Mouse (Mus musculus): ENCODE measurements at regions not wholly inside any gene's neighbourhood (a gene's known extent, or its start where the extent isn't known, plus 50 kb on each side); places are given as distances from the start of the nearest gene placed in this dataset.

GRCm38 (mm10) chr7:40753490-40753889 lies 144.6 kb upstream of the Vstm2b start:
- DNase-seq: no peak

- peak; percentile 3 for DNase-seq
These were observed 135.6 kb upstream of the Vstm2b start for GRCm38 (mm10) chr7:40762520-40762919.

- DNase-seq: no peak
These were observed 132.0 kb upstream of the Vstm2b start for GRCm38 (mm10) chr7:40766142-40766541.

- DNase-seq: no peak
These were observed 121.9 kb upstream of the Vstm2b start for GRCm38 (mm10) chr7:40776220-40776619.

- DNase-seq: no peak
These were observed 113.2 kb upstream of the Vstm2b start for GRCm38 (mm10) chr7:40784906-40785305.

- no peak for DNase-seq
These were observed 111.4 kb upstream of the Vstm2b start for GRCm38 (mm10) chr7:40786758-40787157.

- DNase-seq: no peak
These were observed 109.6 kb upstream of the Vstm2b start for GRCm38 (mm10) chr7:40788486-40788885.

- DNase-seq: no peak
These were observed 103.5 kb upstream of the Vstm2b start for GRCm38 (mm10) chr7:40794458-40795207.

GRCm38 (mm10) chr7:40799794-40800193 lies 98.3 kb upstream of the Vstm2b start:
- DNase-seq: no peak

GRCm38 (mm10) chr7:40801291-40801690 lies 96.8 kb upstream of the Vstm2b start:
- no peak for DNase-seq

GRCm38 (mm10) chr7:40805211-40805610 lies 92.9 kb upstream of the Vstm2b start:
- DNase-seq: no peak

- no peak for DNase-seq
These were observed 92.3 kb upstream of the Vstm2b start for GRCm38 (mm10) chr7:40805866-40806265.

- no peak for DNase-seq
These were observed 85.2 kb upstream of the Vstm2b start for GRCm38 (mm10) chr7:40812952-40813351.

- DNase-seq: no peak
These were observed 72.9 kb upstream of the Vstm2b start for GRCm38 (mm10) chr7:40825141-40825742.

- DNase-seq: no peak
These were observed 68.6 kb upstream of the Vstm2b start for GRCm38 (mm10) chr7:40829526-40829925.

GRCm38 (mm10) chr7:40831583-40831982 lies 66.5 kb upstream of the Vstm2b start:
- DNase-seq: no peak

GRCm38 (mm10) chr7:40842344-40842992 lies 55.7 kb upstream of the Vstm2b start:
- no peak for DNase-seq

GRCm38 (mm10) chr7:40846512-40846911 lies 51.6 kb upstream of the Vstm2b start:
- DNase-seq: no peak
